Mouse (Mus musculus): ENCODE measurements around the gene Wif1. TPM values are rescaled to one million over a fixed set of nuclear protein-coding genes. Genes with fewer than 3 reads are reported as not detected.

Gene Wif1
- polyA plus RNA-seq, 1 experiment from 2014 or later: 5.0 TPM

DNA sequence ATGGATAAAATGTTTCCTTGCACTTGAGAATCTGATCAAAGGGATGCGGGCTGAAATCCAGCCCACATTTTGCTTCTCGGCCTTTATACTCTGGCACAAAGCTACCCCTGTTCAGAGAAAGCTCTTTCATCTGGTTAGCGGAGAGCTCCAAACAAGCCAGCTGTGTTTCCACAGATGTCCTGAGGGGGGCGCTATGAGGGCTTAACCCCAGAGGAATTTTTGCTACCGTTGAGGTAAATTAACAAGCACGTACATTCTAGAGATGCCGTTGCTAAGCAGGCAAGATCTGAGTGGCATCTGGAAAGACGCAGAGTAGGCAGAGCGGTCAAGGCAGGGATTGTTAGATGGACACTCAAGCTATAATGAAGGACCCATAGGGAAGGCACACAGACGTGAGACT is 13.7 kb downstream of the Wif1 start:
- Histone ChIP-seq H3K36me3 (no peaks in the 10 kb centered on the region), H3K27ac (replicated peaks) (no peak overlapping the region), H3K4me2 (no peak overlapping the region), H3K9me3 (no peaks in the 10 kb centered on the region), H3K27me3 (peaks cover 5% of the 10 kb centered on the region; the same call in 1 of the 2 replicates), H3K4me1 (replicated peaks) (no peaks in the 10 kb centered on the region), H3K9ac (no peak overlapping the region), H3K4me3 (no peak overlapping the region)
- no peak for ATAC-seq (ENCODE audit: low read depth)
- 73% methylated on average over 10 of the region's 10 CpGs for WGBS

GRCm38 (mm10) chr10:121052076-121052475 is 18.3 kb downstream of the Wif1 start:
- Histone ChIP-seq H3K9me3 (no peaks in the 10 kb centered on the region), H3K4me2 (no peak overlapping the region), H3K36me3 (no peaks in the 10 kb centered on the region), H3K4me1 (replicated peaks) (peaks cover 26% of the 10 kb centered on the region), H3K27me3 (peaks cover 11% of the 10 kb centered on the region), H3K4me3 (no peak overlapping the region), H3K9ac (no peak overlapping the region), H3K27ac (replicated peaks) (no peak overlapping the region)
- ATAC-seq (ENCODE audit: low read depth): no peak
- WGBS: 90% methylated on average over 6 of the region's 6 CpGs

DNA sequence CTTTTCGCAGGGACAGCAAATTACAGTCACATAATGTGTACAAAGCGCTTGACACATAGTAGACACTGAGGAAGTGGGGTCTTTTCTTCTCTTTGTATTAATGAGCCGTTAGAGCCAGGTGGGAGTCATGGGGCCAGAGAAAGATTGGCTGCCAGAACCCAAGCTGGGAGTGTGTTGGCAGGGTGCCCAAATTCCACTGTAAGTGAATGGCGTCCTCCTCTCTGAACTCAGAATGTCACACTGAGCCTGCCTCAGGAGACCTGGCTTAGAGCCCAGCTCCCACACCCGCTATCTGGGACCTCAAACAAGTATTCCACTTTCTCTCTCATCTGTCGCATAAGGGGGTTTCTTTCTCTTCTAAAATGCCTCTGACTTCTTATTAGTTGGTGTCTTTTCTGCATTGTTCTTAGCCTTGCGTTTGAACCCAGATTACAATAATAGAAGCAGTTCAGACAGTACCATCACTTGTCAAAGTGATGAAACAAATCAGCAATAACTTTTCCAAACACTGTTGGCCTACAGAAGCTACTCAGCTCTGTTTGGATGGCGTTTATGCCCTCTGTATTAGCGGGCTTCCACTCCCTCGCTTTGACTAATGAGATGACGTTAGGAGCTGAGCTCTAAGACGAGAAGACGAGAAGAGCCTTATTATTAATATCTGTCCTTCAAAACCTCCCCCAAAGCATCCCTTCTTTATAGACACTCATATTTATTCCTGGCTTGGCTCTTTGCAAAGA is 21.9 kb downstream of the Wif1 start:
- Histone ChIP-seq H3K4me1 (replicated peaks) (peaks cover 26% of the 10 kb centered on the region), H3K27ac (replicated peaks) (peak overlapping the region; percentile 69), H3K4me2 (0 out of 2 replicates have a peak overlapping the region, but pooled peaks have one; percentile 16)

DNA sequence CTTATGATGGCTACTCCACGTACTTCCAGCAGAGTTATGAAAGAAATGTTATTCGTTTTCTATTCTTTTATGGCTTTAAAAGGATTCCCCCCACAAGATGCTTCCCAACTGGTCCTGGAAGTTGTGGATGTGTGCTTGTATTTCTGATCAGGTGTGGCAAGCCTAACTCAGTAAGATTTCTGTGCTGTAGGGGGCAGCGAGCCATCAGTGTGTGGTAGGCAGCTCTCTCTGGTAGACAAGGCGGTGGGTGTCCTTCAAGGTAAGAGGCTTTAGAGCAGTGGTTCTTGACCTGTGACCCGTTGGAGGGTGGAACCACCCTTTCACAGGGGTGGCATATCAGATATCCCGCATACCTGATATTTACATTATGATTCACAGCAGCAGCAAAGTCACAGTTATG is 23.1 kb downstream of the Wif1 start:
- 88% methylated on average over 6 of the region's 6 CpGs for WGBS

More for the DNA sequence above, 21.9 kb downstream of the Wif1 start:
- ATAC-seq (ENCODE audit: low read depth): peak; percentile 93
- 30% methylated on average over 13 of the region's 13 CpGs for WGBS
- Histone ChIP-seq H3K9ac (no peak overlapping the region), H3K9me3 (no peaks in the 10 kb centered on the region), H3K36me3 (no peaks in the 10 kb centered on the region), H3K27me3 (peaks cover 19% of the 10 kb centered on the region), H3K4me3 (no peak overlapping the region)

DNA sequence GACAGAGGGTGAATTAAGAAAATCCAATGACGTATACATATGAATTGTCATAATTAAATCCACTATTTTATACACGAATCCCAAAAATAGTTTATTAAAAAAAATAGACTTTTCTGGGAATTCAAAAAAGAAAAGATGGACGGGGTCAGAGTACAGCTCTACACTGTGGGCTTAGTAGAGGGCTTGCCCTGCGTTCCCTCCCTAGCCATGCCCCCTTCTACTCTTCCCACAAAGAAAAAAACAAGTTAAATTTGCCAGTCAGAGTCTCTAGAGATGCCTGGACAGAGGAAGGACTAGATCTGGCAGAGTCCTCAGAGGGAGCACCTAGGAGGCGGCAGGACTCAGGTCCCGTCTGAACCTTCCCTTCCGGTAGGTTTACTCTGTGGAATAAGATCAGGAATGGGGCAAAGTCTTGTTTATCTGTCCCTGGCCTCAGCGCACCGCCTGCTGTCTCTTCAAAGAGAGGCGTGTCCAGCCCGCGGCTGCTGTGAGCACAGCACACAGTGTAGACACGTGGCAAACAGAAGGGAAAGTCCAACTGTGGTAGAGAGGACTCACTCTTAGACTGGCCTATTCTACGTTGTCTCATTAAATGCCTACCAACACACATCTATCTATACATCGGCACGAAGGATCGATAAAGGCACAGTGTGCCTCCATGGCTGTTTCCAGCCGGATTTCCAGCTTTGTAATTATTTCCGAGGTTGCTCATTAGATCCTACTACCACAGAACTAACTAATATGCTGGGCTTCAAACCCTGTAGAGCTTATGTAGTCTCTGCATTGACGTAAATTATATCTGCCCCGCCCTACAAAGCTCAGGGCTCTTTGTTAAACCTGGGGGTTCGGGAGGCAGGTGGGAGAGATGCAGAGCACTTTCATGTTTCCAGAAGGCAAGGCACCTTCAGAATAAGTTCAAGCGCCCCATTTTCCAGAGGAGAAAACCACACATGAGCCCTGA is 25.6 kb downstream of the Wif1 start:
- ATAC-seq (ENCODE audit: low read depth): no peak
- peaks cover 14% of the 10 kb centered on the region; the same call in 1 of the 2 replicates for H3K27me3 ChIP-seq
- no peaks in the 10 kb centered on the region for H3K9me3 ChIP-seq
- H3K4me3 ChIP-seq: no peak overlapping the region
- no peak overlapping the region for H3K4me2 ChIP-seq
- whole genome bisulfite sequencing: 86% methylated on average over 23 of the region's 23 CpGs
- H3K4me1 ChIP-seq (replicated peaks): peaks cover 26% of the 10 kb centered on the region
- no peak overlapping the region for H3K27ac ChIP-seq (replicated peaks)
- H3K36me3 ChIP-seq: no peaks in the 10 kb centered on the region
- H3K9ac ChIP-seq: no peak overlapping the region

More for the DNA sequence above, 23.1 kb downstream of the Wif1 start:
- no peaks in the 10 kb centered on the region for H3K9me3 ChIP-seq
- H3K4me2 ChIP-seq: no peak overlapping the region
- no peak overlapping the region for H3K27ac ChIP-seq (replicated peaks)
- peaks cover 26% of the 10 kb centered on the region for H3K4me1 ChIP-seq (replicated peaks)
- H3K4me3 ChIP-seq: no peak overlapping the region
- no peak overlapping the region for H3K9ac ChIP-seq
- peaks cover 14% of the 10 kb centered on the region; the same call in 1 of the 2 replicates for H3K27me3 ChIP-seq
- no peak for ATAC-seq (ENCODE audit: low read depth)
- H3K36me3 ChIP-seq: no peaks in the 10 kb centered on the region

DNA sequence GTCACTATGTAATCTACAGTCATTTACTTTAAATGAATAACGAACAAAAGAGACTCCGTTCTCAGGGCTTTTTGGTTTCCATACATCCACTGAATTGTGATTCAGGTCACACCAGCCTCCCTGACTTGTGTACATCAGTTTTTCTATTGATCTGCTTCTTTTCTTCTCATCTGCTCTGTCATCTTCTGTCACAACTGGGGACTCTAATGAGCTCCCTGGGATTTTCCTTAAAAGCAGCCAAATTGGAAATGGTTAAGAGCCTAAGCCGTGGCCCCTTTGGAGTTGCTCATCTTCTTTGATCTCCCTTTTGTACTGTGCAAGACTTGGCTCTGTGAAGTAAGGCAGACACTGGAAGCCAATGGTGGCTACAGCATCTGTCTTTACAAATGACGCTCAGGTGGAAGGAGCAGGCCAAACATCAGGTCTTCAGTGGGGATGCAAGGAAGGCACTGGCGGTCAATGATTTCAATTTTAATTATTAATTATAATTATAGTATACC is 27.6 kb downstream of the Wif1 start:
- Histone ChIP-seq H3K27me3 (peaks cover 14% of the 10 kb centered on the region; the same call in 1 of the 2 replicates), H3K4me3 (no peak overlapping the region), H3K36me3 (no peaks in the 10 kb centered on the region), H3K9ac (no peak overlapping the region), H3K4me1 (replicated peaks) (peaks cover 5% of the 10 kb centered on the region), H3K4me2 (no peak overlapping the region), H3K9me3 (no peaks in the 10 kb centered on the region), H3K27ac (replicated peaks) (no peak overlapping the region)
- 73% methylated on average over 5 of the region's 5 CpGs for WGBS
- no peak for ATAC-seq (ENCODE audit: low read depth)

GRCm38 (mm10) chr10:121062704-121063103 is 28.9 kb downstream of the Wif1 start:
- no peak overlapping the region for H3K4me2 ChIP-seq
- H3K9me3 ChIP-seq: no peaks in the 10 kb centered on the region
- H3K27ac ChIP-seq (replicated peaks): no peak overlapping the region
- WGBS: 83% methylated on average over 8 of the region's 8 CpGs
- H3K4me1 ChIP-seq (replicated peaks): no peaks in the 10 kb centered on the region
- 0 out of 2 replicates have a peak, but pooled peaks cover 8% of the 10 kb centered on the region for H3K27me3 ChIP-seq
- no peak overlapping the region for H3K9ac ChIP-seq
- no peaks in the 10 kb centered on the region for H3K36me3 ChIP-seq
- no peak for ATAC-seq (ENCODE audit: low read depth)
- H3K4me3 ChIP-seq: no peak overlapping the region

DNA sequence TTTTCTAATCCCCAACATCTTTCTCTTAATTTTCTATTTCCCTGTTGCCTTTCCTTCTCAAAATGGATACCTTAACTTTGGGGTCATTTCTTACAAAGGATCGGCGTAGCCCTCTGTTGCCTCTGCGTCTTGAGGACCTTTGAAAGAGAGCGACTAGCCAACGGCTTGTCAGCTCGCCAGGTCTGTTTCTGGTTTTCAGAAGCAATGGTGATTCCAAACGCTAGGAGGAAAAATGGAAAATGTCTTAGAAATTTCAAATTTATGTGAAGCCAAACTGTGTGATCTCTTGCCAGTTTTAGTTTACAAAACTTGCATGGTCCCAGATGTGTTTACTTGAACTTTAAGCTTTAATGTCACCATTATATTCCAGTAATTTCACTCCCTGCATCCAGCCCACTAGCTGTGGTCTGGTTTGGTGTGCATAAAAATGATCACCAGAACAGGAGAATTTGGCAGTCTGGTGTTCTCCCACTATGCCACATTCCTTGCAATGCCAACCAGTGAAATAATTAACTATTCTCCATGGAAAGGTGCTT is 33.7 kb downstream of the Wif1 start:
- no peaks in the 10 kb centered on the region for H3K4me1 ChIP-seq (replicated peaks)
- 87% methylated on average over 7 of the region's 7 CpGs for WGBS
- no peak overlapping the region for H3K4me3 ChIP-seq
- no peak overlapping the region for H3K9ac ChIP-seq
- H3K36me3 ChIP-seq: no peaks in the 10 kb centered on the region
- no peak overlapping the region for H3K4me2 ChIP-seq
- H3K27me3 ChIP-seq: peaks cover 8% of the 10 kb centered on the region; the same call in 1 of the 2 replicates
- no peak for ATAC-seq (ENCODE audit: low read depth)
- H3K27ac ChIP-seq (replicated peaks): no peak overlapping the region
- H3K9me3 ChIP-seq: no peaks in the 10 kb centered on the region

- Histone ChIP-seq H3K36me3 (no peaks in the 10 kb centered on the region), H3K4me2 (no peak overlapping the region), H3K4me1 (replicated peaks) (no peaks in the 10 kb centered on the region), H3K27ac (replicated peaks) (no peak overlapping the region), H3K9me3 (no peaks in the 10 kb centered on the region), H3K27me3 (peaks cover 8% of the 10 kb centered on the region; the same call in 1 of the 2 replicates), H3K9ac (no peak overlapping the region), H3K4me3 (no peak overlapping the region)
- no peak for ATAC-seq (ENCODE audit: low read depth)
- WGBS: 68% methylated on average over 1 of the region's 1 CpGs
Observed at GRCm38 (mm10) chr10:121068003-121068402, 34.2 kb downstream of the Wif1 start.

GRCm38 (mm10) chr10:121070742-121071141 is 37.0 kb downstream of the Wif1 start:
- no peak overlapping the region for H3K4me2 ChIP-seq
- H3K27me3 ChIP-seq: peaks cover 8% of the 10 kb centered on the region; the same call in 1 of the 2 replicates
- H3K4me1 ChIP-seq (replicated peaks): no peaks in the 10 kb centered on the region
- WGBS: 75% methylated on average over 7 of the region's 7 CpGs
- no peaks in the 10 kb centered on the region for H3K9me3 ChIP-seq
- H3K4me3 ChIP-seq: no peak overlapping the region
- ATAC-seq (ENCODE audit: low read depth): no peak
- H3K27ac ChIP-seq (replicated peaks): no peak overlapping the region
- H3K9ac ChIP-seq: no peak overlapping the region
- no peaks in the 10 kb centered on the region for H3K36me3 ChIP-seq

- Histone ChIP-seq H3K4me1 (replicated peaks) (no peaks in the 10 kb centered on the region), H3K27ac (replicated peaks) (no peak overlapping the region), H3K4me2 (no peak overlapping the region), H3K9ac (no peak overlapping the region), H3K36me3 (no peaks in the 10 kb centered on the region), H3K27me3 (no peaks in the 10 kb centered on the region), H3K4me3 (no peak overlapping the region), H3K9me3 (no peaks in the 10 kb centered on the region)
- 88% methylated on average over 9 of the region's 9 CpGs for WGBS
- ATAC-seq (ENCODE audit: low read depth): no peak
Observed at GRCm38 (mm10) chr10:121080500-121080899, 46.7 kb downstream of the Wif1 start.

GRCm38 (mm10) chr10:121082881-121083280 is 49.1 kb downstream of the Wif1 start:
- H3K9me3 ChIP-seq: no peaks in the 10 kb centered on the region
- no peak for ATAC-seq (ENCODE audit: low read depth)
- WGBS: 89% methylated on average over 4 of the region's 4 CpGs

More at GRCm38 (mm10) chr10:121082881-121083280, 49.1 kb downstream of the Wif1 start:
- Histone ChIP-seq H3K27ac (replicated peaks) (no peak overlapping the region), H3K36me3 (no peaks in the 10 kb centered on the region), H3K9ac (no peak overlapping the region), H3K4me1 (replicated peaks) (no peaks in the 10 kb centered on the region), H3K4me3 (no peak overlapping the region), H3K27me3 (no peaks in the 10 kb centered on the region), H3K4me2 (no peak overlapping the region)

Measured in neural tube, embryonic 13.5 days (tissue).